Mouse (Mus musculus): ENCODE measurements around the gene Arhgap30. TPM values are rescaled to one million over a fixed set of nuclear protein-coding genes. Genes with fewer than 3 reads are reported as not detected.

The Arhgap30 gene
- polyA plus RNA-seq, 1 experiment: 0.02 TPM

GRCm38 (mm10) chr1:171441466-171442412, 53.0 kb downstream of the Arhgap30 start:
- peak overlapping the region; percentile 78 for H3K4me2 ChIP-seq (ENCODE audit: low read depth)
- H3K4me3 ChIP-seq: no peak overlapping the region
- TF ChIP-seq E2F4 (IDR thresholded peaks at IDR 0.05; ENCODE audit: insufficient read depth) (no peak), SRF (IDR thresholded peaks at IDR 0.05; ENCODE audit: control insufficient read depth, insufficient read length, low read depth) (no peak), CEBPB (IDR thresholded peaks at IDR 0.05; ENCODE audit: insufficient read depth, poor library complexity, severe bottlenecking) (no peak), MYOD1 (IDR thresholded peaks at IDR 0.05; ENCODE audit: control insufficient read depth in 1 of 3, insufficient read length in 2 of 3, low read depth in 2 of 3) (peak in 1 of 3 experiments; percentile 59), MYOG (IDR thresholded peaks at IDR 0.05; ENCODE audit: control insufficient read depth in 1 of 3, insufficient read depth in 1 of 3, insufficient read length in 2 of 3, low read depth in 2 of 3) (peak in 1 of 3 experiments; percentile 41), USF1 (IDR thresholded peaks at IDR 0.05; ENCODE audit: low read depth) (no peak)
- H3K27me3 ChIP-seq (ENCODE audit: control insufficient read depth, insufficient read depth, insufficient read length): no peaks in the 10 kb centered on the region
- H3K79me2 ChIP-seq (ENCODE audit: control insufficient read depth, insufficient read depth): peaks cover 21% of the 10 kb centered on the region
- H3K36me3 ChIP-seq (ENCODE audit: control insufficient read depth, insufficient read depth): no peaks in the 10 kb centered on the region
- no peak overlapping the region for H3ac ChIP-seq (ENCODE audit: control insufficient read depth, insufficient read length)

- H3K27me3 ChIP-seq (ENCODE audit: control insufficient read depth, insufficient read depth, insufficient read length): no peaks in the 10 kb centered on the region
- peaks cover 21% of the 10 kb centered on the region for H3K79me2 ChIP-seq (ENCODE audit: control insufficient read depth, insufficient read depth)
- no peak overlapping the region for H3ac ChIP-seq (ENCODE audit: control insufficient read depth, insufficient read length)
- no peak for TF ChIP-seq POLR2AphosphoS2 (IDR thresholded peaks at IDR 0.05; ENCODE audit: insufficient read length, low read depth)
- no peak for TF ChIP-seq TCF12 (IDR thresholded peaks at IDR 0.05; ENCODE audit: insufficient read depth, poor library complexity, severe bottlenecking)
- TF ChIP-seq TCF3 (IDR thresholded peaks at IDR 0.05; ENCODE audit: insufficient read length, low read depth): no peak
- no peak for TF ChIP-seq CEBPB (IDR thresholded peaks at IDR 0.05; ENCODE audit: insufficient read depth, poor library complexity, severe bottlenecking)
- TF ChIP-seq MYOG (IDR thresholded peaks at IDR 0.05; ENCODE audit: control insufficient read depth in 1 of 3, insufficient read depth in 1 of 3, insufficient read length in 2 of 3, low read depth in 2 of 3): no peak
- TF ChIP-seq REST (IDR thresholded peaks at IDR 0.05; ENCODE audit: insufficient read depth, insufficient read length): no peak
- no peak for TF ChIP-seq E2F4 (IDR thresholded peaks at IDR 0.05; ENCODE audit: insufficient read depth)
- TF ChIP-seq POLR2A (IDR thresholded peaks at IDR 0.05; ENCODE audit: insufficient read length, low read depth): no peak
- no peak for TF ChIP-seq MYOD1 (IDR thresholded peaks at IDR 0.05; ENCODE audit: control insufficient read depth in 1 of 3, insufficient read length in 2 of 3, low read depth in 2 of 3)
- no peak for TF ChIP-seq USF1 (IDR thresholded peaks at IDR 0.05; ENCODE audit: low read depth)
- no peak for TF ChIP-seq SRF (IDR thresholded peaks at IDR 0.05; ENCODE audit: control insufficient read depth, insufficient read length, low read depth)
- TF ChIP-seq MAX (IDR thresholded peaks at IDR 0.05; ENCODE audit: low read depth): no peak
- no peak overlapping the region for H3K4me3 ChIP-seq
- no peaks in the 10 kb centered on the region for H3K36me3 ChIP-seq (ENCODE audit: control insufficient read depth, insufficient read depth)
- H3K4me2 ChIP-seq (ENCODE audit: low read depth): no peak overlapping the region
These were observed 53.6 kb downstream of the Arhgap30 start for GRCm38 (mm10) chr1:171442413-171442760.

- Histone ChIP-seq H3K36me3 (ENCODE audit: control insufficient read depth, insufficient read depth) (no peaks in the 10 kb centered on the region), H3K4me2 (ENCODE audit: low read depth) (no peak overlapping the region), H3ac (ENCODE audit: control insufficient read depth, insufficient read length) (no peak overlapping the region), H3K27me3 (ENCODE audit: control insufficient read depth, insufficient read depth, insufficient read length) (no peaks in the 10 kb centered on the region), H3K4me3 (no peak overlapping the region), H3K79me2 (ENCODE audit: control insufficient read depth, insufficient read depth) (no peaks in the 10 kb centered on the region)
- TF ChIP-seq SRF (IDR thresholded peaks at IDR 0.05; ENCODE audit: control insufficient read depth, insufficient read length, low read depth) (no peak), REST (IDR thresholded peaks at IDR 0.05; ENCODE audit: insufficient read depth, insufficient read length) (no peak), POLR2AphosphoS2 (IDR thresholded peaks at IDR 0.05; ENCODE audit: insufficient read length, low read depth) (no peak), E2F4 (IDR thresholded peaks at IDR 0.05; ENCODE audit: insufficient read depth) (no peak), CEBPB (IDR thresholded peaks at IDR 0.05; ENCODE audit: insufficient read depth, poor library complexity, severe bottlenecking) (no peak), MYOG (IDR thresholded peaks at IDR 0.05; ENCODE audit: control insufficient read depth in 1 of 3, insufficient read depth in 1 of 3, insufficient read length in 2 of 3, low read depth in 2 of 3) (no peak)
These were observed 56.3 kb downstream of the Arhgap30 start for GRCm38 (mm10) chr1:171445050-171445449.

- Histone ChIP-seq H3K4me2 (ENCODE audit: low read depth) (no peak overlapping the region), H3K4me3 (no peak overlapping the region)
These were observed 58.1 kb downstream of the Arhgap30 start for GRCm38 (mm10) chr1:171446854-171447253.

More at GRCm38 (mm10) chr1:171446854-171447253, 58.1 kb downstream of the Arhgap30 start:
- Histone ChIP-seq H3K27me3 (ENCODE audit: control insufficient read depth, insufficient read depth, insufficient read length) (no peaks in the 10 kb centered on the region), H3K36me3 (ENCODE audit: control insufficient read depth, insufficient read depth) (no peaks in the 10 kb centered on the region), H3K79me2 (ENCODE audit: control insufficient read depth, insufficient read depth) (no peaks in the 10 kb centered on the region), H3ac (ENCODE audit: control insufficient read depth, insufficient read length) (no peak overlapping the region)
- TF ChIP-seq MYOD1 (IDR thresholded peaks at IDR 0.05; ENCODE audit: control insufficient read depth in 1 of 3, insufficient read length in 2 of 3, low read depth in 2 of 3): no peak
- no peak for TF ChIP-seq POLR2AphosphoS2 (IDR thresholded peaks at IDR 0.05; ENCODE audit: insufficient read length, low read depth)
- no peak for TF ChIP-seq USF1 (IDR thresholded peaks at IDR 0.05; ENCODE audit: low read depth)
- no peak for TF ChIP-seq E2F4 (IDR thresholded peaks at IDR 0.05; ENCODE audit: insufficient read depth)
- no peak for TF ChIP-seq CEBPB (IDR thresholded peaks at IDR 0.05; ENCODE audit: insufficient read depth, poor library complexity, severe bottlenecking)
- TF ChIP-seq MAX (IDR thresholded peaks at IDR 0.05; ENCODE audit: low read depth): no peak
- TF ChIP-seq TCF12 (IDR thresholded peaks at IDR 0.05; ENCODE audit: insufficient read depth, poor library complexity, severe bottlenecking): no peak
- no peak for TF ChIP-seq MYOG (IDR thresholded peaks at IDR 0.05; ENCODE audit: control insufficient read depth in 1 of 3, insufficient read depth in 1 of 3, insufficient read length in 2 of 3, low read depth in 2 of 3)
- TF ChIP-seq SRF (IDR thresholded peaks at IDR 0.05; ENCODE audit: control insufficient read depth, insufficient read length, low read depth): no peak
- no peak for TF ChIP-seq REST (IDR thresholded peaks at IDR 0.05; ENCODE audit: insufficient read depth, insufficient read length)
- no peak for TF ChIP-seq POLR2A (IDR thresholded peaks at IDR 0.05; ENCODE audit: insufficient read length, low read depth)
- no peak for TF ChIP-seq TCF3 (IDR thresholded peaks at IDR 0.05; ENCODE audit: insufficient read length, low read depth)

All from myocyte (in vitro differentiated cells).